Mouse (Mus musculus) natural killer cell, adult 2 months (primary cell): Measurements from ENCODE around the gene Map2k2.

Experiments
- DNase-seq, 2 experiments: peaks; one replicate each; pipeline ENCODE4 v3.0.0; 2022; ENCODE audit warnings: low spot score in 2 of 2

Map2k2 gene

DNA sequence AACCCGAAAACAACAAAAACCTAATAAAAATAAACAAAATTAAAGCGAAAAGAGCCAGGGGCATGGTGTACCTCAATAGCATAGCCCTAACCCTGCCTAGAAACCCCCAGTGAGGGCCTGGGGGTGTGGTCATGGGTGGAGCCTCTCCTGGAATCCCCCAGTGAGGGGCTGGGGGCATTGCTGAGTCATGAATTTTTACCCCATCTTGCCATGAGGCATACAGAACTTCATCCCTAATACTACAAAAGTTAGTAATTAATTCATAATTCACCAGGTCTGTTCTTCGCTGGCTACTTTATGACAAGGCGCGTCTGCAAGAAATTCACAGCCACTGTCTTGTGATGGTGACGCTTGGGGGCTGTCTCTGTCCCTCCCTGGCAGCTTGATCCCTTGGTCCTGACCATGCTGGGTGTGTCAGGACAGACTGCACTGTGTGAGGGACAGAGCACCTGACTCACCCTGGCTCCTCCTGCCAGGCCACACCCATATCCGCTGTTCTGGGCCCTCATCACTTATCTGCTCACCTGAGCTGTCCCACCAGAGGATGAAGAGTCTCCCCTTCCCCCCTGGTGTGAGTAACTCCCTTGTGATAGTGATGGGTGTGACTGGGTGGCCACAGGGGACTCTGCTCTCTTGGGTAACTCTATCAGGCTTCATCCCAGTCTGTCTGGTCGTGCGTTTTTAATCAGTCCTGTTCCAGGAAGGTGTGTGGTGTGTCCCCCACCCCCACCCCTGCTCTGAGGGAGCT is 10.6 kb upstream of the Map2k2 start:
- DNase-seq = no peak

DNA sequence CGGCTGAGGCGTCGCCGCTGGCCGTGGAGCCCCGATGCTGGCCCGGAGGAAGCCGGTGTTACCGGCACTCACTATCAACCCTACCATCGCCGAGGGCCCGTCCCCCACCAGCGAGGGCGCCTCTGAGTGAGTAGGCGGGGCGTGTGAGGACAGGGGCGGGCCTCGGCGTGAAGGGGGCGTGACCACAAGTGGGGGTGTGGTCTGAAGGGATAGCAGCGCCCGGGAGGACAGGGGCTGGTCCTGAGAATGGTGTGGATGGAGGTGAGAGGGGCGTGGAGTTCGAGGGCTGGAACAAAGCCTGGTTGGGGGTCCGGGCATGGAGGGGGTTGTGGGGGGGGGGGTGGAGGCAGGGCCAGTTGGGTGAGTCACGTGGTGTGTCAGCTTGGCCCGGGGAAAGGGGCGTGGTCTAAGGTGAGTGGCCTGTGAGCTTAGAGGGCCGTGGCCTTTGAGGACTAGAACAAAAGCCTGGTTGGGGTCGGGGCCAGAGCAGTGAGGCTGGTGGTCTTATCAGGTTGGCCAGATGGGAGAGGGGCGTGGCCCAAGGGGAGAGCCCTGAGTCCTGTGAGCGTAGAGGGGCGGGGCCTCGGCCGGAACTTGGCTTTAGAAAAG is 502 bp downstream of the Map2k2 start:
- DNase-seq = peak; percentile 88 to 92

DNA sequence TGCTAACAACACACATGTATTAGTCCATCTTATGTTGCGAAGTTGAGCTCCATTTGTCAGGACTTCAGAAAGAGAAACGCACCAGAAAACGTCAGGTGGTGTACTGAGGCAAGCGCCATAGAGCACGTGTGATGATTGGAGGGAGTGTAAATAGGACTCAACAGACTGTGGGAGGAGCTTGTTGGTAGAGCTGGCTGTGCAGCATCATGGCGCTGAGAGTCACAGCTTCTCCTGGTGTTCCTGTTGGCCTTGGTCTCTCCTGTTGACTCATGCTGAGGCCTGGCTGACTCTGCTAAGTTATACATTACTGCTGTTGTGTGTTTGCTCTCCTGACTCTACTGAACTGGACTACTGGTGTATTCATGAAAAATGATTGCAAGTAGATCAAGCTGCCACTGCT is 7.2 kb downstream of the Map2k2 start:
- no peak for DNase-seq

DNA sequence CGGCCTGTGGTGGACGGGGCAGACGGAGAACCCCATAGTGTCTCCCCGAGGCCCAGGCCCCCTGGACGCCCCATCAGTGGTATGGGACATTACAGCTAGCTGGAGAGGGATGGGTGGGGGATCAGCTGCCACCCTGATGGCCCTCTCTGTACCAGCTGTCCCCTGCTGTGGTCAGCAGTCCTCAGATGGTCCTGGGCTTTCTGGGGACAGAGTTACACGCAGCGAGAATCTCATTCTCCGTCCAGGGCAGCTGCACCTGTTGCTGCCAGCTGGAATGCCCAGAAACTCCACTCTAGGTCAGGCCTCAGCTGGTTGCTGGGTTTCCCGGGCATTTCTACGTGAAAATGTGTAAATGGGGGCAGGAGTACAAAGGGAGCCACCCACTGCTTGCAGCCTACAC is 13.9 kb downstream of the Map2k2 start:
- no peak for DNase-seq

DNA sequence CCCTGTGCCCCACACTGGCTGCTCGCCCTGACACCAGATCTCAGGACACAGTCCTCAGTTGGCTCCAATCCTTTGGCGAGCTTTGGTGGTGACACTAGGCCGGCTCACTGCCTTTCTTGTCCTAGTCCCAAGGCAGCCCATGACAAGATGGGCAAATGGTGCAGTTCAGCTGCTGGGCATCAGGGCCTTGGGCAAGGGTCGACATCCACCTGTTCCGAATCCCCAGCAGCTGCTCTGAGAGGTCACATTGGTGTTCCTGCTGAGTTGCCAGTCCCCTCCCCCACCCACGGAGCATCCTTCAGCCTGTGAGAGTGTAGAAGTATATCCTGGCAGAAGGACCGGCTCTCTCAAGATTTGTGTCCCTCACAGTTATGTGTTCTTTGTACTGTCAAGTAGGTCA is 14.9 kb downstream of the Map2k2 start:
- DNase-seq = no peak

DNA sequence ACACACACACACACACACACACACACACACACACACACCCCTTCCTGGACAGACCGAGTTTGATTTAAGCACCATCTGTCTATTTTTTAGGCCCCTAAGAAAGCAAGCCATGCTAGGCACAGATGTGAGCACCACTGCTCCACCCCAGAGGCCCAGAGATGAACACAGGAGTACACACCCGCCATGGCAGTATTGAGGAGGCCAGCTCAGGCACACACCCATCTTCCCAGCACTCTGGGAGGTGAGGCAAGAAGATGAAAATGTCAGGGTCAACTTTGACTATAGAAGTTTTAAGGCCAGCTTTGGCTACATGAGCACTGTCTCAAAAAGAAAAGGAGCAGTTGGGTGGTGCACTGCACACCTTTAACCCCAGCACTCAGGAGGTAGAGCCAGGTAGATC is 17.2 kb downstream of the Map2k2 start:
- DNase-seq = no peak

DNA sequence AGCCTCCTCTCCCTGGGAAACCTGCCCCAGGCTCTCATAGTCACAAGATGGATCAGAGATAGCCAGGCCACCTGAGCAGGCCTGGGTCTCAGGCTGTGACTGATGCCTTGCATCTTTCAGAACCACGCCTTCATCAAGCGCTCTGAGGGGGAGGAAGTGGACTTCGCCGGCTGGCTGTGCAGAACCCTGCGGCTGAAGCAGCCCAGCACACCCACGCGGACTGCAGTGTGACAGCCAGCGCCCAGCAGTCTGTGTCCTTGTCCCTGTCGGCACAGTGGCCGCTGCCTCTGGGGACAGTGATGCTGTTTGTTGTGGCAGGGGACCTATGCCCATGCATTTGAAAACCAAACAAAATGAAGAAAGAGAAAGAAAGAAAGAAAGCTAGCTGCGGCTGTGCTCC is 17.8 kb downstream of the Map2k2 start:
- DNase-seq = no peak

DNA sequence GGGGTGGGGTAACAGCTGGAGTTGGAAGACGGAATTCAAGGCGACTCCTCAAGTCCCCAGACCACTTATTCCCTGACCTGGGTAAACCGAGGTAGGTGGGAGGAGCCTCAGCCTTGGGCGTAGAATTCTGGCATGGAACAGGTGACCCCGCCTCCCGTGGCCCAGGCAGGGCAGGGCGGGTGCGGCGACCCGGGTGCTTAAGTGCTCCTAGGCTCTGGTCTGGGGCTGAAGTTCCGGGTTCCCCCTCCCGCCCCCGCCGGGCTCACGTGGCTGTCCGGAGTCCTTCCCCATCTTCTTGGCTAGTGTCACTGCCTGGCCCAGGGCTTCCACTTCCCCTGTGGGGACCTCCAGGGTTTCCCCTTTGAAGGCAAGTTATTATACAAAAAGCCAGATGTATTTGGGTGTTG is 28.5 kb downstream of the Map2k2 start:
- DNase-seq = peak; percentile 88 to 92

DNA sequence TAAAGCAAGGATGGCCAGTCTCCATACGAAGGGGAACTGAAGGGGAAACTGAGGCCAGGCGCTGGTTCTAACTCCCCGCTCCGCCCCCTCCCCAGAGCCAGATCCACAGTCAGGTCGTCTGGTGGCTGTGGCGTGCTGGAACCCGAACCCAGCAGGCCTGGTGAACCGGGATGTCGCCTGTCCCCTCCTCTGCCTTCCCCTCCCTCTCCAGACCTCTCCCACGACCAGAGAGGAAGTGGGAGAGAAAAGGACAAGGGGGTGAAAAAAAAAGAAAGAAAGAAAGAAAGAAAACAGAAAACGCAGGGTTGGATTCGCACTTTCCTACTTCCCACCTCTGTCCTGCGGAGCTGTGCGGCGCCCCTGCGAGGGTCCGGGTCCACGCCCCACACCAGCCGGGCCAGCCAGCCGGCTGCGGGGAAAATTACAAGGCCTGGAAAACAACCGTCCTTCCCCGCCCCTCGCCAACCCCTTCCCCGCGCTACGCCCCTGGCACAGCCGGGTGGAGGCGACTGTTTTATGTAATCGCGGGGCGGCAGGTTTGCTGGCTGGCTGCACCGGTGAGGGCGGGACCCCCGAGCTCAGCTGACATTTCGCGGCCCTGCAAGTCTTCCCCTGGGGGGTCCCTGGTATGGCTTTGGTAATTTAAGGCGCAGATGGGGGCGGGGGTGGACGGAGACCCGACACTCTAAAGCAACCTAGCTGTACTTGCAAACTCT is 29.4 kb downstream of the Map2k2 start, which contains the start of gene Zbtb7a:
TSS of gene Zbtb7a (plus strand) at position 255 of the 716 bp plus-strand sequence.
- DNase-seq = no peak

DNA sequence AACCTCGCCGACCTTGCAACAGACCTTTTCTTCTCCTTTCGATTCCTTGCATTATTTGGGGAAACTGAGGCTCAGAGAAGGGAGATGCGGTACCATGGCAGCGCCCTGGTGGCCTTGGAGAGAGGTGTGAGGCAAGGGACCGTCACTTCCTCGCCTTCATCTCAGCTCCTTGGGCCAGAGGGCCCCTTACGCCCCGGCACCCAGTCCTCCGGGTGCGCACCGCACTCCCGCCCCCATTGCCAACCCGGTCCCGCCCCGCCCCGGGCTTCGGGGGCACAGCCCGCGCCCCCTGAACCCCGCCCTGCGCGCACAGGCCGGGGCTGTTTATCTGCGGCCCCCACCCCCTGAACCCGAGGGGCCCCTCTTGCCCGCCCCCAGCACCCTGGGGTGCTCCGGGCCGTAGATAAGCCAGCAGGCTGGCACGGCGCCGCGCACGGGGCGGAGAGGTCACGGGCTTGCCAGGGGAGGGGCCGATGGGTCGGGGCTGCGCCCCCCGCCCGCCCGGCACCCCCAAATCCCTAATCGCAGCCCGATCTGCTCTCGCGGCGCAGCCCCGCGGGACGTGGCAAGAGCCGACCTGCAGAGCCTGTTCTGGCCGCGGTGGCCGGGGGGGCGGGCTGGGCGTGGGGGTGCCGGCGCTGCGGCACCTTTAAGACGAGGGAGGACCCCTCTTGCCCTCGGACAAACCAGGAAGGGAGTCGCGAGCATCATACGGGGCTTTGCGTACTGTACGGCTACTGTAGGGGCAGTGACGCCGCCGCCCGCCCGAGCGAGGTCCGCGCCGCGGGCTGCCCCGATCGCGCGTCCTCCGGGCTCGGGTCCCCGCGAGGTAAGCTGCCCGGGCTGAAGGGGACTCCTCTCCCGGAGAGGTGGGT is 30.4 kb downstream of the Map2k2 start:
- peak; percentile 65 for DNase-seq

DNA sequence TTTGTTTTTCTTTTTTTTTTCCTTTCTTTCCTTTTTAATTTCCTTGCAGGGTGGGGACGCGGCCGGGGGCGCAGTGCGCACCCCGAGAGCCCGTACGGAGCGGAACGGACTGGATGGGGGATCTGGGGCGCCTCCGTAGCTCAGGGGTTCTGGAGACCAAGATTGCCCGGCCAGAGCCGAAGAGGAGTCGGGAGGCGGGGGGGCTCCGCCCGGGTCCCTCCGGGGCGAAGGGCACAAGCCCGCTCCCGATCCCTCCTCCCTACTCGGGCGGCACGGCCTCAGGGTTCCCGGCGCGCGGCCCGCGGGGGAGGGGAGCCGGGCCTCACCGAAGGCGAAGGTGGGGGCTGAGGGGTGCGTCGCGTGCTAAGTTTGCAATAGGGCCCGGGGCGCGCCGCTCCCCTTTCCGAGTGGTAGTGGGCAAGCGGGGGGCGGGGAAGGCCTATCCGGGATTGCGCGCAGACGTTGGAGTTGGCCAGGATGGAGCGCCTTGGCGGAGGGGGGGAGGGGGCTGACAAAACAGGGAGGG is 31.1 kb downstream of the Map2k2 start:
- DNase-seq = peak; percentile 71 to 79

DNA sequence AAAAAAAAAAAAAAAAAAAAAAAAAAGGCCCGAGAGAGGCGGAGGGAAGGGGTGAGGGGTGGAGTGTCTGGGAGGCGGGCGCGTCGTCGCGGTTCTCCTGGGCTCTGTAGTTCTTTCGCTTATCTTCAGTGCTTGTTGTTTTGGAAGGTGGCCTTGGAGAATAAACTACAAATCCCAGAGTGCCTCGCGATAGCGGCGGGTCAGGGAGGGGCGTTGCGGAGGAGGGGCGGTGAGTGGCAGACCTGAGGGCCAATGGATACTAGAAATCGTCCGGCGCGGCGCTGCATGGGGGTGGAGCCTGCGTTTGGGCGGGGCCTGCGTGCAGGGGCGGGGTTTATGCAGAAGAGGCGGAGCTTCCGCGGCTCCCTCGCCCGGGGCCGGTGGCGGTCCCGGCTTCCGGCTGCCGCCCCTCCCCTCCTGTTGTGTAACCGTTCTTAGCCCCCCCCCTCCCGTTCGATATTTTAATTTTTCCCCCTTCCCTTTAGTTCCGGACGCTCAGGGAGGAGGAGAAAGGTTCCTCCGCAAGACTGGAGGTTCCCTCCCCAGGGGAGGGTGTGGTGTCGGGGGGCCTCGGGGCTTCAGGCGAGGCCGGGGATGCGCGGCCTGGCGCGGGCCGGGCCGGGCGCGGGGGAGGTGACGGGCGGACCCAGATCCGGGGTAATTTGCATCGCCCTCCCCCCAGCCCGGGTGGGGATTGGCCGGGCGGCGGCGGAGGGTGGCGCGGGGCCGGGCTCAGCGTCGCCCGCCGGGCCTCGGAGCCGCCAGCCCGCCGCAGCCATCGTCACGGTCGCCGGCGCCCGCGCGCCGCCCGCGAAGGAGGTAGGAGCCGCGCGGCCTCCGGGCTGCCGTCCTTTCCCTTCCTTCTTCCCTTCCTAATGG is 31.8 kb downstream of the Map2k2 start:
- DNase-seq = peak; percentile 100

DNA sequence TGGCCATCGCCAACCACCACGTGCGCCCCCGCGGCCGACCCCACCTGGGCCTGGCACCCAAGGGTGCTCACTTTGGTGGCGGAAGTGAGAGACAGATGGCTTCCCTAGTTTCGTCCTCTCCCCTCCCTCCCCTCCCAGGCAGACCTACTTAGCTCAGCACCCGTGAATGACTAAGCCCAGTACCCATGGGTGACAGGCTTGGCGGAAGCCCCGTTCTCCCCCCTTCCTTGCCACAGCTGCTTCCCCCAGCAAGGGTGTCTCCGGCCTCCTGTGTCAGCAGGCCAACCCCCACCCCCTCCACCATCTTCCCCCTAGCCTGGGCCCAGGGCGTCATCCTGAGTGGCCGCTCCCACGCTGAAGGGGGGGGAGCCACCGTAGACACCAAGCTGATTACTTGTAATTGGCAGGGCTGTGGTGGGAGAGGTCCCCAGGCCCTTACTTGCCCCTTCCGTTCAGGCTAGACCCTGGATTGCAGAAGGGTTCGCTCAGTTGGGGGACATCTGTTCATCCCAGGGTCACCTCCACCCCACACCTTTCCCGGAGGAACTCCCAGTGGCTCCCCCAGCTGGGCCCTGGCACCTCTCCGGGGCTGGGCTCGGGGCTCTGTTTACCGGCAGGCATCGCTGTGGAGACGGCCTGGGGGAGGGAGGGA is 32.5 kb downstream of the Map2k2 start:
- peak; percentile 79 to 82 for DNase-seq

DNA sequence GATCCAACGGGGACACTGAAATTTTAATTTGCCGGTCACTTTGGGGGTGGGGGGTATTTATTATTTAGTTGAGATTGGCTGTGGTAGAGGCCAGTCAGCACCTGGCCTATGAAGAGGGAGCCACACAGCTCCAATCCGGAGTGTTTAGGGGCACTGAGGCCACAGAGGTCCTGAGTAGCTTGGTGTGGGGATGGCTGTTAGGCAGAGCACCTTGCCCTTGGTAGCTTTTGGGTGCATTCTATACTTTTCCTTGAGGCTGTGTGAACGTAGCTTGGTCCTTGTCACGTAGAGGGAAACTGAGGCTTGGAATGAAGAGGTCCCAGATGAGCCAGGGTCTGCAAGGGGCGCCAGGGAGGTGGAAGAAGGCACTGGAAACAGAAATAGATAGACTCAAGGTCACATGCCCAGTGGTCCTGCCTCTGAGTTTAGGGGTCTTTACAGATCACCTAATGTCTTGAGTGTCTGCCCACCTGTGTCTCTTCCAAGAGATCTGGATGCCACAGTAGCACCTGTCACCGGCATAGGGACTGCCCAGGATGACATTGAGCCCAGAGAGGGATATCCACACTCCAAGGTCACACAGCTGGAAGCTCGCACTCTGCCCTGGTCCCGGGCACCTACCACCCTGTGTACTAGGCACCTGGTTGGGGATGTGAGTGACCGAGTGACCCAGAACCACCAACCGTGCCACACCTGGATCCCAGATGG is 33.3 kb downstream of the Map2k2 start:
- no peak for DNase-seq

DNA sequence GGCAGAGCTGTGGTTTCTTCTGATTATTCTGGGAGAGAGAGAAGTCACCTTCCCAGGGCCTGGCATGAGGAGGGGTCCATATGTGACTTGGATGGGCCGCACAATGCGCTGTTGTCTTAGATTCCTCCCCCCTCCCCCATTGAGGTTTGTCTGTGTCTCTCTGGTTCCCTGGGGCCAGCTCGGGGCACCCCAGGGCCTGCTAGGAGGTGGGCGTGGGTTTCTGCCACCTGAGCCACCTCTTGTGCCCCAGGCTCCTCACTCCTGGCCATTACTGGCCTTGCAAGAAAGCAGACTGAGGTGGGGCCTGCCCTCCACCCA is 33.8 kb downstream of the Map2k2 start:
- DNase-seq = no peak

DNA sequence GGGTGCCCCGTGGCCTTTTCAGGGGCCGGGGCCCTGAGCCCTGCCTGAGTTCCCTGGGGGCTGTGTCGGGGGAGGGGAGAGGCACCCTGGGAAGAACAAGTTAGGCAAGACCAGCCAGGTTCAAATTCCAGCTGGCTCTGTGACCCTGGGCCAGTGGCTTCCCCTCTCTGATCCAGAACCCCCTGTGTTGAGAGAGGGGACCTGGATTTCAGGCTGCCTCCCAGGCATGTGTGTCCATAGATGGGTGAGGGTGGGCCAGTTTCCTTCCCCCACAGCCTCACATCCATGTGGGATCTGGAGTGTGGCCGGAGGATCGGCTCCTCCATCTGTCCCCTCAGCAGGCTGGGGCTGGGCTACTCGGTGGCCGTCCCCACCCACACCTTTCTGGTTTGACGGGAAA is 34.3 kb downstream of the Map2k2 start:
- DNase-seq = no peak

DNA sequence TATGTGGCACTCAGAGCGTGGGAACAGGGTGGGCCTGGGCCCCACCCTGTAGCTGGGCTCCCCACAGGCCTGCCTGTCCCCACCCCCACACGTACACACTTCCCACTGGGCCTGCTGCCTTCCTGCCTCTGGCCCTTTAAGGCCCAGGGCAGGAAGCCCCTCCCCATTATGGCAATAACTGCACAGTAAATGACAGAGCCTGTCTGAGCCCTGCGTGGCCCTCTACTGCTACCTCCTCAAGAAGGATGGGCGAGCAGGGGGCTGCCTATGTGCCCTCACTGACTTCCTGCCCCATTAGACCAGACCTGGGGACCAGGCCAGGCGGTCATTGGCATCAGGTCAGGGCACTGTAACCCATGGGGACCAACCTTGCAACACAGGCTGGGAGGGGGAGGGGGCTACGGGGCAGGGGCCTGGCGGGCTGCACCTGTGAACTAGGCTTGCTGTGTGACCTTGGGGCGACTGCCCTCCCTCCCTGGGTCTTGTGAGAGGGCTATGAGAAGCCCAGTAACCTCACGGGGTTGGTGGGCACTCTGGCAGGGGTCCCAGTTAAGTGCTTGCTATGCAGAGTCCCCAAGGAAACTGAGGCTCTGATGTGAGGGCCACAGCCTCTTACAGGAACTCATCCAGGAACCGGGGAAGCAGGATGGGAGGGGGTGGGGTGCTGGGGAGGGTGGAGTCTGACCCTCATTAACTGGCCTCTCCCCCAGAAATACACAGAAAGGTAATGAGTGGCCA is 35.2 kb downstream of the Map2k2 start:
- no peak for DNase-seq

DNA sequence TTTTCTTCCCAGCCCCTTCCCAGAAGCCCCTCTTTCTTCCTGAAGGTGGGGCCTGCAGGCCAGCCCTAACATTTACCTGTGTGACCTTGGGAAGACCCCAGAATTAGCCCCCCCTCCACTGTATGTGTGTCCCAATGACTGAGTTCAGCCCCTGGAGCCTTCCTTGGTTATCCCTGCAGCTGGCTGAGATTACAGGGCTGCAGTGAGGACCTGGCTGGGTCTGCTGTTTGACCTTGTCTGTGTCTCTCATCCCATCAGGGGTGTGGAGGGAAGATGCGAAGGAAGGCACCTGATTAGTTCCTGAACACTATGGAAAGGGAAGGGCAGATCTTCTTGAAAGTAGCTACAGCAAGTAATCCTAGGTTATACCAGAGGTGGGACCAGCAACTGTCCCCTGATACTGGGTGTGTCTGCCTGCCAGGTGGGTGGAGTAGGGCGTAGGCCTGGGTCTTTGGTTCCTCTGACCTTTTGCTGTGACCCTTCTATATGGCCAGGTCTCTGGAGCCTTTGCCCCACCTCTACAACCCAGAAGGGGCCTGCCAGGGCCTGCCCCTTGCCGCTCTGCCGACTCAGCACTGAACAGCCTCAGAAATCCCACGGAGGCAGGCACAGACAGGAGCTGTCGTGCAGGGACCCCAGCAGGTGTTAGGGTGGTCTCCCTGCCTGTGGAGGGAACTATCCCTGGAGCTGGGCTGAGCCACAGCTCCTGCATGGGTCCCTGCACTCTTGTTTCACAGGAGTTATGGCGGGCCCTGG is 35.9 kb downstream of the Map2k2 start:
- no peak for DNase-seq
